ENCODE assay signal across 9 mouse cellular contexts in genomic region chr2:7619888-7620664, GRCm38 (mm10).
DNase-seq lines count a peak whose midpoint lies in the region; ATAC-seq and TF ChIP-seq lines count a peak whose summit lies in the region.
"Had no signal": no experiment of that assay in that cellular context is flagged by ENCODE, and none has a peak within 500 bp of the region (broad histone marks: within the 10 kb centered on the region; RNA-seq: fewer than 3 reads in every experiment).

No protein-coding gene starts in this region.

- H3K9me3 ChIP-seq in hindbrain, postnatal 0 days (ENCODE audit: low read length) = no peaks in the 10 kb centered on the region
- H3K9me3 ChIP-seq in liver, embryonic 12.5 days (replicated peaks) = no peaks in the 10 kb centered on the region
- H3K9me3 ChIP-seq: neural tube, embryonic 13.5 days had no signal

- no peak overlapping the region for H3K4me3 ChIP-seq in hindbrain, postnatal 0 days (ENCODE audit: low read length)
- H3K4me3 ChIP-seq in liver, embryonic 12.5 days = no peak overlapping the region
- H3K4me3 ChIP-seq: neural tube, embryonic 13.5 days had no signal

- H3K4me1 ChIP-seq in hindbrain, postnatal 0 days (ENCODE audit: insufficient read depth, low read length) = no peaks in the 10 kb centered on the region
- no peaks in the 10 kb centered on the region for H3K4me1 ChIP-seq in liver, embryonic 12.5 days
- H3K4me1 ChIP-seq: neural tube, embryonic 13.5 days had no signal

- WGBS in hindbrain, postnatal 0 days = 41% methylated on average over 9 of the region's 9 CpGs
- 59% methylated on average over 9 of the region's 9 CpGs for WGBS in liver, embryonic 12.5 days (ENCODE audit: insufficient replicate concordance)

- no peak for TF ChIP-seq CTCF in hindbrain, postnatal 0 days (IDR thresholded peaks at IDR 0.05; ENCODE audit: low read depth)

- peak overlapping the region; percentile 4; the same call in 1 of the 2 replicates for H3K27ac ChIP-seq in hindbrain, postnatal 0 days
- H3K27ac ChIP-seq in liver, embryonic 12.5 days = no peak overlapping the region
- H3K27ac ChIP-seq: neural tube, embryonic 13.5 days had no signal

- no peaks in the 10 kb centered on the region for H3K27me3 ChIP-seq in hindbrain, postnatal 0 days (ENCODE audit: insufficient read depth, low read length)
- no peaks in the 10 kb centered on the region for H3K27me3 ChIP-seq in liver, embryonic 12.5 days (replicated peaks)
- H3K27me3 ChIP-seq: neural tube, embryonic 13.5 days had no signal

- H3K36me3 ChIP-seq in hindbrain, postnatal 0 days (ENCODE audit: insufficient read depth, low read length) = no peaks in the 10 kb centered on the region
- no peaks in the 10 kb centered on the region for H3K36me3 ChIP-seq in liver, embryonic 12.5 days
- H3K36me3 ChIP-seq: neural tube, embryonic 13.5 days had no signal

- no peak overlapping the region for H3K4me2 ChIP-seq in hindbrain, postnatal 0 days (ENCODE audit: low read depth, low read length)
- no peak overlapping the region for H3K4me2 ChIP-seq in liver, embryonic 12.5 days
- H3K4me2 ChIP-seq: neural tube, embryonic 13.5 days had no signal

- peak; percentile 1 for DNase-seq in adrenal gland, postnatal 10 days
- DNase-seq in adrenal gland, adult (ENCODE audit: inconsistent age in 2 of 2, low spot score in 1 of 2) = no peak
- DNase-seq in ovary, postnatal 14 days (ENCODE audit: low spot score) = peak; percentile 31
- no peak for DNase-seq in ovary, postnatal 36 days (ENCODE audit: low spot score)
- DNase-seq in hindbrain, postnatal 0 days (ENCODE audit: low spot score) = peak; percentile 91
- DNase-seq in lung, postnatal 14 days = peak; percentile 1
- DNase-seq in retina, embryonic 14.5 days (ENCODE audit: low spot score) = no peak

- H3K9ac ChIP-seq in hindbrain, postnatal 0 days (replicated peaks; ENCODE audit: low read length) = no peak overlapping the region
- H3K9ac ChIP-seq in liver, embryonic 12.5 days = no peak overlapping the region
- H3K9ac ChIP-seq: neural tube, embryonic 13.5 days had no signal

- peak; percentile 95 for ATAC-seq in hindbrain, postnatal 0 days
- no peak for ATAC-seq in liver, embryonic 12.5 days

Comparison
In these comparisons a context has a peak if more than half of its experiments do, and no peak if none do; other contexts are left out.
1. DNase-seq: peak in adrenal gland, postnatal 10 days (single experiment), ovary, postnatal 14 days (single experiment), hindbrain, postnatal 0 days (single experiment) and lung, postnatal 14 days (single experiment); none in adrenal gland, adult (0 of 2), ovary, postnatal 36 days (single experiment) and retina, embryonic 14.5 days (single experiment).